Mouse (Mus musculus): ENCODE measurements around the gene Sh3rf3.

- TF ChIP-seq CTCF (IDR thresholded peaks at IDR 0.05; ENCODE audit: low read depth) (no peak), EP300 (IDR thresholded peaks at IDR 0.05; ENCODE audit: low read depth) (no peak)
These were observed 168.6 kb downstream of the Sh3rf3 start for GRCm38 (mm10) chr10:58981674-58982329.

All from liver, embryonic 14.5 days (tissue).